Mouse (Mus musculus): ENCODE data around the gene Sptbn4.

The Sptbn4 gene

DNA sequence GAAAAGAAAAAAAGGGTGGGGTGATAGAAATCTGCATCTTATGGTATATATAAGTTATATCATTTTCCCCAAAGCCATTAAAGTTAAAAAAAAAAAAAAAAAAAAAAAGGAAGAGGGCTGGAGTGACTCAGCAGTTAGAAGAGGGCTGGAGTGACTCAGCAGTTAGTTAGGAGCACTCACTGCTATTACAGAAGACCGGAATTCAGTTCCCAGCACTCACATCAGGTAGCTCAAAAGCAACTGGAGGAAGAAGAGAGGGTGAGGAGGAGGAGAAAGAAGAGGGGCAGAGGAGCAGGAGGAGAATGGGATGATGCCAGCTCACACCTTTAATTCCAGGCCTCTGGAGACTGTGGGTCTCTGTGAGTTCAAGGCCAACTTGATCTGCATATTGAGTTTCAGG lies 64.3 kb downstream of the Sptbn4 start:
- no peak for DNase-seq (ENCODE audit: low read depth)

DNA sequence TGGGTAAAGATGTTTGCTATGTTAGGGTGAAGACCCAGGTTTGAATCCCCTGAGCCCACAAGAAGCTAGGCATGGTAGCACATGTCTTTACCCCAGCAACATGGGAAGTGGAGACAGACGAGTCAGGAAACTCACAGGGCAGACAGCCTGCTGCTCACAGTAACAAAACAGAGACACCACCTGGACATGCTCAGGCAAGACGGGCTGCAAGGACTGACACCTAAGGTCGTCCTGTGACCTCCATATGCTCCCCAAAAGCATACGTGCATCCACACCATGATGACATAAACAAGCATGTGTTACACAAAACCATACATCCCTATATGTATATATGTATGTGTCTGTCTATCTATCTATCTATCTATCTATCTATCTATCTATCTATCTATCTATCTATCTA lies 65.9 kb downstream of the Sptbn4 start:
- no peak for DNase-seq (ENCODE audit: low read depth)

DNA sequence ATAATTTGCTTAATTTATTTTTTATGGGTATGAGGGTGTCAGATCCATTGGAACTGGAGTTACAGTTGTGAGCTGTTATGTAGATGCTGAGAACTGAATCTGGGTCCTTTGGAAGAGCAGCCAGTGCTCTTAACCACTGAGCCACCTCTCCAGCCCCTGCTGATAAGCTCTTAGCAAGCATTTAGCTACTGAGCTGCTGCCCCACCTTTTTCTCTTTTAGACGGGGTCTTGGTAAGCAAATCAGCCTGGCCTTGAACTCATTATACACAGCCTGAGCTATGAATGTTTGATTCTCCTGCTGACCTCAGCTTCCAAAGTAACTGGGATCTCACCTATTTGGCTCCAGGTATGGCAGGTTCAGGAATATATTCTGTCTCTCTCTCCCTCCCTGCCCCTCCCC lies 66.5 kb downstream of the Sptbn4 start:
- no peak for DNase-seq (ENCODE audit: low read depth)

DNA sequence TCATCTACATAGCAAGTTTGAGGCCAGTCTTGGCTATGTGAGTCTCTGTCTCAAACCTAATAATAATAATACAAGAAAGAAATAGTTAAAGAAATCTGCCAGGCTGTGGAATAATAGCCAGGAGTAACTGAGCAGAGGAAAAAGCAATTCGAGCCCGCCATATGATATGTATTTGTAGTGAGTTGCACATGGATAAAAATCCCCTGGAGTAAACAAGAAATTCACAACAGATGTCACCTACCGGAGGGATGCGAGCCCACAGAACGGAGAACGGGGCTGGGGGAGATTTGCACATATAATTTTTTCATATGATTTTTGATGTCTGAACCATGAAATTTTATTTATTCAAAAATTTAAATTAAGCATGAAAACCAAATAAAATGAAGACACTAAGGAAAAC lies 67.7 kb downstream of the Sptbn4 start:
- DNase-seq (ENCODE audit: low read depth), result no peak

DNA sequence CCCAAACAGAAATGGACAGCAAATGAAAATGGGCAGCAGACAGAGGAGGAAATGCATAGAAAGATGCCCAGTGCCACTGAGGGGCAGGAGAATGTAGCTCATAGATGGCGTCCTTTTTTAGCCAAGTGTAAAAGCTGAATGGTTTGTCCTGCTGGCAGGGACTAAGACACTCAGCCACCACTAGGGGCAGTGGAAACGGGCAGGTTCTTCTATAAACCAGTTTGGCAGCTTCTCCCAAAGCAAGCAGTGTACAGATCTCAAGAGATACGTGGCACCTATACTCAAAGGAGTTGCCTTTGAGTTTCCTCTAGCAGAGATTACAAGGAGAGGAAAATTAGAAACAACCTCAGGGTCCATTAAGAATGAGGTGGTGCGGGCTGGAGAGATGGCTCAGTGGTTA lies 69.1 kb downstream of the Sptbn4 start:
- peak; percentile 28 for DNase-seq (ENCODE audit: low read depth)

DNA sequence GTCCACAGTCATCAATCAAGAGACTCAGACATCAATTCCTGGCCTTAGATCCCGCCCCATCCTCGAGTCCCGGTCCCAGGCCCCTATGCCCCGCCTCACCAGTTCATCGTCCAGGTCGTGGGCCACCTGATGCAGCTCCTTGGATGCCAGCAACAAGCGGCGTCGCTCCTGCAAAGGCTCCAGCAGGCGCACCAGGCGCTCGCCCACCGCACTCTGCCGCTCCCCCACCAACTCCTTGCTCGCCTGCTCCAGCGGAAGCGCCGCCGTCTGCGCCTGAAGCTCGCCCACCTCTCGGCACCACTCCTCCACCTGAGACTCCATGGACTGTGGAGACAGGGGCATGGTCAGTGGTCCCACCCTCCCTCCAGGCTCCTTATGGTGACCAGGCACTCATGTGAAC lies 72.2 kb downstream of the Sptbn4 start:
- no peak for DNase-seq (ENCODE audit: low read depth)

DNA sequence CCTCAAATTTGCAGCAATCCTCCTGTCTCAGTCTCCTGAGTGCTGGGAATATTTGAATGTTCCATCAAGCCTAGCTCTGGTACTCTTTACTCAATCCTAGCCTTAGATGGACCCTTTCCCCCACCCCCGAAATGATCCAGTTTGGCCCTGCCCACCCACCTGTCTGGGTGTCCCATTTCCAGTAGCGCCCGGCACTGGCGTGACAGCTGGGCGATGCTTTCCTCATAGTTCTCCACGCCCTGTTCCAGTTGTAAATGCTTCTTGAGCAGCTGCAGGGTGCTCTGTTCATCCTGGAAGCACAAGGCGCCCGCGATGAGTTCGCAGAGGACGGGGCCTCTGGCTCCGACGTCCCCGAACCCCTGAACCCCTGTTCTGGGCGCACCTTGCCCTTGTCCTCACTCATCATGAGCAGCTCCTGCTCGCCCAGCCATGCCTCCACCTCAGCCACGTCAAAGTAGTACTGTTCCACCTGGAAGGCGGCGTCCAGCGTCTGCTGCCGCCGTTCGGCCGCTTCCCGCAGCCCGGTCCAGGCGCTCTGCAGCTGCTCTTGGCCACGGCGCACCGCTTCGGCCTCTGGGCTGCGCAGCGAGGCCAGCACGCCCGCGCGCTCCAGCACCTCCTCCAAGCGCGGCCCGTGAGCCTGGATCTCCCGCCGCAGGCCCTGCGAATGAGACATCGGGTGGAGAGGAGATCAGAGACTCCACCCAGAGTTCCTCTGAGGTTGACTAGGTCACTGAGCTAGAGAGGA lies 75.6 kb downstream of the Sptbn4 start:
- no peak for DNase-seq (ENCODE audit: low read depth)

DNA sequence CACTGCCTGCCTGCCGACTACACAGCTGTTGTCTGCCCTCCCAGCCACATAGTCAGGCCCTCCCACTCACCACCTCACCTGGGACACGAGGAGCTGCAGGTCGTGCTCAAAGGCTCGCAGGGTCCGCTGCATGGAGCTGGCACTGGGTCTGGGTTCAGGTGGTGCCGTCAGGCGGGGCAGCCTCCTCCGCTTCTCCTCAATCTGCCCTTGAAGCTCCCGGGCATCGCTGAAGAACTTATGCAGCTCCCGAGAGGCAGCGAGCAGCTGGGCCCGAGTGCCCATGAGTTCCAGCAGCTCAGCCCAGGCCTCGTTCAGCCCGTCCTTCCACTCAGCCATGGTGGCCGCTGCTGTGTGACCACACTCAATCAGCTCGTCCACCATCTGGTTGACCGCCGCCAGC lies 78.4 kb downstream of the Sptbn4 start:
- DNase-seq (ENCODE audit: low read depth), result no peak

DNA sequence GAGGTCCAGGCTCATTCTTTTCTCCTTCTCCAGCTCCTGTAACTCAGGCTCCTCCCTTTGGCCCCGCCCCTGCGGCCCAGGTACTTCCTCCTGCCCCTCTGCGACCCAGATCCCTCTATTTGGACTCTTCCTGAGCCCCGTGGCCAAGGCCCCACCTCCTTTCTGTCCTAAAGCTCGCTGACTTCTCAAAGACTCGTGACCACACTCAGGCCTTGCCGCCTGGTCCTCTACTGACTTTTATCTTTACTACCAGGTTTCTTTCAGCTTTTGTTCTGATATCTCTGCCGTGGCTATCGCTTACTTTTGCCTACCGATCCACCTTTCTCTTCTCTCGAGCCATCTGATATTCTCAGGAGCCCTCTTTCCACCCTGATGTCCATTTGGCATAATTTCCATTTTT lies 79.5 kb downstream of the Sptbn4 start:
- no peak for DNase-seq (ENCODE audit: low read depth)

DNA sequence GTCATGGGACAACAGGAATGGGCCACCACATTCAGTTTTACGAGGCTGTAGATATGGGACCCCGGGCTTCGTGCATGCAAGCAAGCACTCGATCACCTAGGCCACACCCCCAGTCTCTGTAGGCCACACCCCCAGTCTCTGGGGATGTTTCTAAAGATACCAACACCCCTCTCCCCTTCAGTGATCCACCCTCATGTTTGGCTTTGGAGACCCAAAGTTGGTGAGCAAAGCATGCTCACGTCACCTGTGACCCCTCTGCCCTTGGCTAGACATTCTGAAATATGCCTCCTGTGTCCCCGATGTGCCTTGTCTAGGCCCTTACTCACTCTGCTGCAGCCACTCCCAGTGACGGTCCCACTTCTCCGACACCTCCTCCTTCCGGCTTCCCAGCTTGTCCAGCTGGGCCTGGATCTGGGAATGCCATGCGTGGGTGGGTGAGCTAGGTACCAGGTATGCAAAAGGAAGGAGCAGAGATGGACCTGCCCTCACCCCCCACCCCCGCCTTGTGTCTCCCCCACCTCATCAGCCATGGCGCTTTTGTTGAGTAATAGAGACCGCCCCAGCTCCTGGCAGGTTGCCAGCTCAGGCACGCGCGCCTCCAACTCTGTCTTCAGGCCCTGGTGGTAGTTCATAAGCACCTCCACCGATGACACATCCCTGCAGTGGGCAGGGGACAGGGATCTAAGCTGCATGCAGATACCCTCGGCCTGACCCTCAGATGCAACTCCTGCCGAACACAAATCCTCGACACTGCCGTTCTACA lies 81.2 kb downstream of the Sptbn4 start:
- DNase-seq (ENCODE audit: low read depth), result no peak

DNA sequence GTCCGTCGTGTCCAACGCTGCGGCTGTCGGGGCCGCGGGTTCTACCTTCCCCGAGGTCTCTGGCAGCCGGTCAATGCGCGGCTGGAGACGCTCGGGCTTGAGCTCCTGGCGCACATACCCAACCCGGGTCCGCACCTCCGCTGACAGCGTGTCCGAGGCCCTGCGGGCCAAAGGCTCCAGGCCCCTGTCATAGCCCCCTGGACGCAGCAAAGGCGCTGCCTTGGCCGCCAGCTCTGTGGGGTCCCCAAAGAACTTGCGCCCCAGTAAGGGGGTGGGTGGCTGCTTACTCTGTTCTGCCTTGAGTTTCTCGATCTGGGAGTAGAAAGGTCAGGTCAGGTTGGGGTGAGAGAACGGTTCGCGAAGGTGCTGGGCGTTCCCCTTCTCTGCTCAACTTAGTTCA lies 83.1 kb downstream of the Sptbn4 start:
- DNase-seq (ENCODE audit: low read depth), result no peak

DNA sequence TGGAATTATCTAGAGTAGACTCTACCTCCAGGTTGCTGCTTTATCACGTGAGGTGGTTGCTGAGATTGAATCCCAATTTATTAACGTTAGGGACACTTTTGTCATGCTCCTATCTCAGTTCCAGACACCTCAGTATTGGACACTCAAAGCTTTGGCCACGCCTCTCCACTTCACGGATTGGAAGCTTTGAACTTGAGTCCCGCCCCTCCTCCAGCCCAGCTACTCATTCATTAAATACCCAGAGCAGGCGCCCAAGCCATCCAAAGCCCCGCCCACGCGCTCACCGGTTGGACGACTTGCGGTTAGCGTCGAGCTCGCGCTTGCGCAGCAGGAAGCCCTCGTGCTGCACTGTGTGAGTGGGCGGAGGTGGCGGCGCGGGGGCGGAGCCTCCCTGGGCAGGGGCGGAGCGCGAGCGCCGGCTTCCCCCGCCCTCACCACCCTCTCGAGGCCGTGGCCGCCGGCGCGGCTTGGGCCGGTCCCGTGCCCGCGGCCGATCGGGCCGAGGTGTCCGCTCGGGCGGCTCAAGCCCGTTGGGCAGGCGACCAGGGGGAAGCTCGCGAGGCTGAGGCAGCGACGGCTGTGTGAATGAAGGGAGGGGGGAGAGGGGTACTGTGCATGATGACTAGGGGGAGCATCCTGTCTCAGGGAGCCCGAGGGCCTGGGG lies 86.1 kb downstream of the Sptbn4 start:
- peak; percentile 97 for DNase-seq (ENCODE audit: low read depth)

DNA sequence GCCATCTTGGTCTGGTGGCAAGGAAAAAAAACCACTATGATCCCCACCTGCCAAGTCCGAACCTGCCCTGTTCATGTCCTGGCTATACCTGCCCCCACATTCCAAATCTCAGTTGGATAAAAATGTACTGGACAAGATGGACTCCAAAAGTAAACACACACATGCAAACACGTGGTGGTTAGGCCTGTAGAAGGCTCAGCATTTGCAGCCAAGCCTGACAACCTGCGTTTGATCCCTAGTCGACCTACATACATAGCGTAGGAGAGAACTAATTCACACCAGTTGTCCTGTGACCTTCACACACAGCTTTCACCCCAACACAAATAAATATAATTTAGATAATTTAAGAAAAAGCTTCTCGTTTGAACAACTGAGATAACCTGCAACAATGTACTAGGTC lies 86.7 kb downstream of the Sptbn4 start:
- DNase-seq (ENCODE audit: low read depth), result no peak

DNA sequence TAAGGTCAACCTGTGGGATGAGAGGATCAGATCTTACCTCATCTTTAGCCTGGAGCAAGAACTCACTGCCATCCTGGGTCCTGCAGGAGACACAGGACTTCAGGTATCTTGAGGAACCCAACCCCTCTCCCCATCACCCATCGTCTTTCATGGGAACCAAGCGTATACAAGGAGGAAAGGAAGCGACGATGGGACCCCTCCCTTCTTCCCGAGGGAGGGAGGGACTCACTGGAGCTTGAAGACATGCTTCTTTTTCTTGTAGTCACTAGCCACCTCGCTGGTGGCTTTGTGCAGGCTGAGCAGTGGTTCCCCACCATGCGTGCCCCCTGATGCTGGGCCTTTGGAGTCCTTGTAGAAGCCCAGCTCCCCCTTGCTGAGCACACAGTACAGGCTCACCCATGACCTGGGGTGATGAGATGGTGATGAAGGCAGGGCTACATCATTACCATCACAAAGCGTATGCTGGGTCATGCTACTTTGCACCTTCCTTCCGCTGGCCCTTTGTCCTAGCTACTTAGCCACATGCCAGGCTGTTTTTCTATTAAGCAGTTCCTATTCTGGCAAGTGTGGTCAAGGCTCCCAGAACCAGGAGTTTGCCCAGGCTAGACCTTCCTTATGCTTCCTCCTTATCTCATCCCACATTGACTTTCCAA lies 87.7 kb downstream of the Sptbn4 start:
- DNase-seq (ENCODE audit: low read depth), result peak; percentile 10

DNA sequence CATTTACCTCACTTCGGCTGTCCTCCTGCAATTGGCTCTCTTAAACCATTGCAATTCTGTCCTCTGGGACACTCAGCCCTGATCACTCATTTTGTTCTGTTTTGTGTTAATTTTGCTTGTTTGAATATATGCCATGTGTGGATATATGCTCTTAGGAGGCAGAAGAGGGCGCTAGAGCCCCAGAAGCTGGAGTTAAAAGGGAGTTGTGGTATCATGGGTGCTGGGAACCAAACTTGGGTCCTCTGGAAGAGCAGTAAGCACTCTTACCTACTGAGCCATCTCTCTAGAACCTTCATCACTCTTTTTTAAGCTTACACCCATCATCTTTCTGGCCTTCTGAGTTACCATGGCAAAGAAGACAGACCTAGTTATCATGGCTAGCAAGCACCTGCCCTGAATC lies 88.3 kb downstream of the Sptbn4 start:
- no peak for DNase-seq (ENCODE audit: low read depth)

DNA sequence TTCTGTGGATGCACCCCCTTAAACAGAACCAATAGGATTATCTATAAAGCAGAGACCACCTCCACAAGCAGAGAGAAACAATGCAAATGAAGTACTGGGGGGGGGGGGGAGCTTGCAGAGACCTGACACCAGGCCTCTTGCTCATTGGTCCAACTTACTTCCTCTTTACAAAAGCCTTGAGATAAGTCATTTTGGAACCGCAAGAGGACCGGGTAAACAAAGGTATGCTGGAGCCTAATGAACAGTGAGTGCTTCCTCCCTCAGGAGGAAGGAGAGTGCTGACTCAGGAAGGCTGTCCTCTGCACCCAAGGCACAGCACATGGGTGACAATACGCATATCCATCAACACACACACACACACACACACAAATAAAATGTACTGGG lies 89.9 kb downstream of the Sptbn4 start:
- DNase-seq (ENCODE audit: low read depth), result peak; percentile 56

DNA sequence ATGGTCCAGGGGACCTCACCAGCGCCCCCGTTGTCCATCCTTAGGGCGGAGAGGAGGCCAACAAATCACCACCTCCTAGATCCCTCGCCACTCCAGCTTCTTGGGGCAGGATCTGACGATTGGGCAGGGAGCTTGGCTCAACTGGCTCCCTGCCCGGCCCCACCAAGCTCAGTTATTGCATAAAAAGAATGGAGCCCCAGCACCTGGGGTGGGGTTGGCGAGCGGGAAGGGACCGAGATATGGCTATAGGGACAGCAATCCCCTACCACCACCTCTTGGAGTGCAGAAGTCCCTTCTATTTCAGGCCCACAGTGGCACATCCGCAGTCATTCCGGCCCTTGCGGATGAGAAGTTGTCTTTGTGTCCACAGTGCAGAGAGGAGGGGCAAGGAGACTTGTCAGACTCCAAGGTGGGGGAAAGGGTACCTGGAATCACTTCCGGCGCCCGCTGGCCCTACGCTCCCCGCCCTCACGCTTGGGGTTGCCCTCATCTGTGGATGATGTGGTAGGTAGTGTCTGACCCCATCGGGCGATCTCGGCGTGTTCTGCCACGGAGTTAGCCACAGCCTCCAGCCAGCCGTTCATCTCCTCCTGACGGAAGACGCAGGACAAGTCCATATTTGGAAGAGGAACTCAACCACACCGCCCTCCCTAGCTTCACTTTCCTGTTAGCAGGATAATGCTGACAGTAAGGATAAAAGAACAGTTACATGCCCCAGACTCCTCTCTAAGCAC lies 90.5 kb downstream of the Sptbn4 start, which contains the start of gene Gm20479:
Gene Gm20479, minus strand, starts transcription at position 559 of the 734 bp plus-strand sequence.
- DNase-seq (ENCODE audit: low read depth), result no peak

DNA sequence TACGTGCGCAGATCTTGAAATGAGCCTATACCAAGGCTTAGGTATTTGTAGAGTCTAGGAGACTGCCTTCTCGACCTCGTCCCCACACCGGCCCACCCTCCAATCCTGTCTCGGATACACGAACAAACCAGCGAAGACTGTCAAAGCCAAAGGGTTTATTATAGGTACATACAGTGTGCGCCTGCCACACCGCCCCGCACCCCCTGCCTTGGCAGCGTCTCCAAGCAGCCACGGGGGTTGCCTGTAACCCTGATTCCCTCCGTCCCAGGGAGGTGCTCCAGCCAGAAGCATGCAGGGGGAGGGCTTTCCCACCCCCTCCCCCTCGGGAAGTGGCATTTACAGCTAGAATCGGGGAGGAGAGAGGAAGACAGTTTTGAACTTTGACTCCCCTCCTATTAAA lies 91.2 kb downstream of the Sptbn4 start:
- no peak for DNase-seq (ENCODE audit: low read depth)

DNA sequence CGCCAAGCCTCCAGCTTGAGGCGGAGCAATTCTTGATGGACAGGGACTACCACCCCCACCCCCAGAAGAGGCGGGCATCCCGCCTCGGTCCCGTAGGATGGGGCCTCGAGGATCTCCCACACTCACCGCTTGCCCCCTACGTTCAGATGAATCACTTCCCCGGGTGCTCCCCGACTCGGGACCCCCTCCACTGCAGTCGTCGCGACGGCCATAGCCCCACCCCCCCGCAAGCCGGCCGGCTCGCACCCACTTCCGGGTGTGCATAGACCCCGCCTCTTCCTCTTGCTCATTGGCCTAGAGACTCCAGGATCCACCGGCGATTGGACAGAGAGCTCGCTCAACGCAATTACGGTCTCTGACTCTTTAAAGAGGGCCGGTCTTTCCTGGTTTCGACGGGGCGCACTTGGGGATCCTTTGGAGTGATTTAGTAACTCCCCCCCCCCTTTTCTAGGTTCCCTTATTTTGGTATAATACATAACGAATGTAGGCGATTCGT lies 91.7 kb downstream of the Sptbn4 start, which contains the start of gene Shkbp1:
Gene Shkbp1, minus strand, starts transcription at position 275 of the 496 bp plus-strand sequence.
- peak; percentile 92 for DNase-seq (ENCODE audit: low read depth)

DNA sequence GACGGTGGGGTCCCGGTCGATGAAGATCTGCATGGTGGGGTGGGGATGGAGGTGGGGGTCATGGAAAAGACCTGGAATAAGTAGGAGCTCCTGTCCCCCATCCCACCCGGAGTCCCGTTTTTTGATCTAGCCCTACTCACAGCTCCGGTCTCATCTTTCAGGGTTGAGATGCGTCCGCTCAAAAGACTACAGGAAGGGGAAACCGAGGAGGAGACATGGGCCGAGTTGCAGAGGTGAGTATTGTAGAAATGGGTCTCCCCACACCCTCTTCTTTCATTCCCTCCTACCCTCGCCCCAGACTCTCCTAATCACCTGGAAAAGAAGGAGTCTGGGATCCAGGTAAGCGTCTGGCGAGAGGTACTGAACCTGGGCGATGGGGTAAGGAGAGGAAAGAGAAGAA lies 92.2 kb downstream of the Sptbn4 start:
- DNase-seq (ENCODE audit: low read depth), result no peak

DNA sequence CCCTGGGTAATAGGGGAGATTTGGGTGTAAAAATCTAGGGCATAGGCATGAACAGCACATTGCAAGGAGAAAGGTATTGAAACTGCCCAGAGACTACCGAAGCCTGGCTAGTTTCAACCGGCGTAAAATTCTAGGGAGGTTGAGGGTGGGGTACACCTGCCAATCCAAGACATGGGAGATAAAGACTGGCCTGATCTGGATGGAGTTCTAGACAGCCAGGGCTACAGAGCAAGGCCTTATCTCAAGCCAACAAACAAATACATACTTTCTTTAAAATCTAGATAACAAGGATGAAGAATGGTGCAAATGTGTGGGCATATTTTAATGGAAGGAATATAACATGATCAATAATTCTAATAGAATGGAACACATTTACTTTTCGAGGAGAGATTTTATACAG lies 92.7 kb downstream of the Sptbn4 start:
- peak; percentile 12 for DNase-seq (ENCODE audit: low read depth)

DNA sequence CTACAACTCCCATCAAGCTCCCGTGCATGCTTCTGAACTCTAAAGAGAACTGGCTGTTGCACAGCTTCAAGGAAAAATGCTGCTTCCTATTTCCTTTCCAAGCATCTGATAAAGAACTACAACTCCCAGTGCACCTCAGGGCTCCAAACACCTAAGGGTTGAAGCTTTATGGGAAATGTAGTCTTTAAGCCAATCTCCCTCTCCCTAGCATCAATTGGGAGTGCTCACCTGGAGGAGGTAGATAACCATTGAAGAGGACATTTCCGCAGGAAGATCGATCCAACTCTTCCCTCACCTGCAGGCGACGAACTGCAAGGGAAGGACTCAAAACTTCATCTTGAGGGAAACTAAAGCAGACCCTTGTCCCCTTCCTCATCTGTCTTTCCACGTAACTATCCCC lies 93.3 kb downstream of the Sptbn4 start:
- DNase-seq (ENCODE audit: low read depth), result no peak

Measured in naive thymus-derived CD4-positive, alpha-beta T cell, adult 2 months (primary cell).